Mouse (Mus musculus) liver, adult 2 months (tissue): Measurements from ENCODE around the gene Gaa.

Experiments used
- CTCF ChIP-seq: fragments of 200-500 bp; IDR thresholded peaks from 2 replicates; pipeline ENCODE4 v1.5.1; 2011; ENCODE audit warnings: low read depth, low read length, control low read depth
- POLR2A ChIP-seq: fragments of 200-500 bp; IDR thresholded peaks from 2 replicates; pipeline ENCODE4 v1.6.1; 2011; ENCODE audit warnings: low read length, control low read depth; ENCODE audit not compliant: insufficient read depth; ENCODE audit errors: extremely low read depth

GRCm38 (mm10) chr11:119322521-119322920 is 54.8 kb downstream of the Gaa start:
- TF ChIP-seq POLR2A: no peak
- TF ChIP-seq CTCF: no peak
